ENCODE assay signal across 19 mouse cellular contexts in genomic region chr17:37072730-37073276, GRCm38 (mm10). TPM values are rescaled to one million over a fixed set of nuclear protein-coding genes. Genes with fewer than 3 reads are reported as not detected.
A peak's percentile ranks its signal among the peaks of the same experiment; 100 is the strongest.
DNase-seq lines count a peak whose midpoint lies in the region; ATAC-seq lines count a peak whose summit lies in the region.
"Had no signal": no experiment of that assay in that cellular context is flagged by ENCODE, and none has a peak within 500 bp of the region (broad histone marks: within the 10 kb centered on the region; RNA-seq: fewer than 3 reads in every experiment).

No protein-coding gene starts in this region.

- H3K4me3 ChIP-seq in neural tube, embryonic 14.5 days (ENCODE audit: low read depth, low read length): no peak overlapping the region
- no peak overlapping the region for H3K4me3 ChIP-seq in forebrain, embryonic 12.5 days (replicated peaks)
- no peak overlapping the region for H3K4me3 ChIP-seq in hindbrain, embryonic 15.5 days
- no peak overlapping the region for H3K4me3 ChIP-seq in kidney, embryonic 14.5 days (ENCODE audit: low read length)
- H3K4me3 ChIP-seq: embryonic facial prominence, embryonic 13.5 days; limb, embryonic 13.5 days; megakaryocyte, embryonic 14.5 days had no signal

- H3K9me3 ChIP-seq in neural tube, embryonic 14.5 days (ENCODE audit: control insufficient read depth, low read length): no peaks in the 10 kb centered on the region
- no peaks in the 10 kb centered on the region for H3K9me3 ChIP-seq in forebrain, embryonic 12.5 days
- H3K9me3 ChIP-seq in hindbrain, embryonic 15.5 days: no peaks in the 10 kb centered on the region
- H3K9me3 ChIP-seq in kidney, embryonic 14.5 days (ENCODE audit: control insufficient read depth, low read length): no peaks in the 10 kb centered on the region
- H3K9me3 ChIP-seq: embryonic facial prominence, embryonic 13.5 days; limb, embryonic 13.5 days; megakaryocyte, embryonic 14.5 days had no signal

- H3K4me1 ChIP-seq in neural tube, embryonic 14.5 days (ENCODE audit: control insufficient read depth, insufficient read depth, low read length): no peaks in the 10 kb centered on the region
- H3K4me1 ChIP-seq in forebrain, embryonic 12.5 days: peaks cover 22% of the 10 kb centered on the region
- 0 out of 2 replicates have a peak, but pooled peaks cover 4% of the 10 kb centered on the region for H3K4me1 ChIP-seq in hindbrain, embryonic 15.5 days (replicated peaks)
- H3K4me1 ChIP-seq in kidney, embryonic 14.5 days (ENCODE audit: control insufficient read depth, insufficient read depth, low read length): no peaks in the 10 kb centered on the region
- H3K4me1 ChIP-seq: limb, embryonic 13.5 days; megakaryocyte, embryonic 14.5 days had no signal

- no peak overlapping the region for H3K4me2 ChIP-seq in neural tube, embryonic 14.5 days (ENCODE audit: low read depth, low read length)
- H3K4me2 ChIP-seq in forebrain, embryonic 12.5 days: no peak overlapping the region
- peak overlapping the region; percentile 13; the same call in 1 of the 2 replicates for H3K4me2 ChIP-seq in hindbrain, embryonic 15.5 days
- H3K4me2 ChIP-seq in kidney, embryonic 14.5 days (replicated peaks; ENCODE audit: low read depth, low read length): no peak overlapping the region
- H3K4me2 ChIP-seq: embryonic facial prominence, embryonic 13.5 days; limb, embryonic 13.5 days had no signal

- no peaks in the 10 kb centered on the region for H3K27me3 ChIP-seq in neural tube, embryonic 14.5 days (ENCODE audit: control insufficient read depth, insufficient read depth, low read length)
- no peaks in the 10 kb centered on the region for H3K27me3 ChIP-seq in forebrain, embryonic 12.5 days
- no peaks in the 10 kb centered on the region for H3K27me3 ChIP-seq in hindbrain, embryonic 15.5 days
- no peaks in the 10 kb centered on the region for H3K27me3 ChIP-seq in kidney, embryonic 14.5 days (ENCODE audit: control insufficient read depth, insufficient read depth, low read length)
- H3K27me3 ChIP-seq: CH12.LX; embryonic facial prominence, embryonic 13.5 days; limb, embryonic 13.5 days; megakaryocyte, embryonic 14.5 days had no signal

- no peak overlapping the region for H3K9ac ChIP-seq in neural tube, embryonic 14.5 days (replicated peaks; ENCODE audit: low read depth, low read length)
- 0 out of 2 replicates have a peak overlapping the region, but pooled peaks have one; percentile 12 for H3K9ac ChIP-seq in forebrain, embryonic 12.5 days
- H3K9ac ChIP-seq in hindbrain, embryonic 15.5 days: no peak overlapping the region
- H3K9ac ChIP-seq in kidney, embryonic 14.5 days (ENCODE audit: low read depth, low read length): no peak overlapping the region
- H3K9ac ChIP-seq: embryonic facial prominence, embryonic 13.5 days; limb, embryonic 13.5 days had no signal

- DNase-seq in neural tube, embryonic 10.5 days (ENCODE audit: extremely low spot score, low spot score): no peak
- peak; percentile 58 for DNase-seq in telencephalon, adult 2 months (ENCODE audit: low read depth, low spot score)
- no peak for DNase-seq in kidney, postnatal 10 days
- no peak for DNase-seq in adrenal gland, adult 8-10 months
- DNase-seq: cerebellum, adult 9-11 months; kidney, adult 11 months; lung, adult 2 months had no signal

- ATAC-seq in neural tube, embryonic 14.5 days (ENCODE audit: low read depth): no peak
- ATAC-seq in forebrain, embryonic 12.5 days (ENCODE audit: low FRiP score): peak; percentile 39; the same call in 1 of the 2 replicates
- no peak; the same call in 1 of the 2 replicates for ATAC-seq in hindbrain, embryonic 15.5 days (ENCODE audit: low FRiP score, low read depth)
- no peak for ATAC-seq in kidney, embryonic 14.5 days (ENCODE audit: low FRiP score, low TSS enrichment)

- peaks cover 73% of the 10 kb centered on the region for H3K36me3 ChIP-seq in neural tube, embryonic 14.5 days (ENCODE audit: control insufficient read depth, insufficient read depth, low read length)
- H3K36me3 ChIP-seq in forebrain, embryonic 12.5 days (replicated peaks): peaks cover 86% of the 10 kb centered on the region
- peaks cover 83% of the 10 kb centered on the region for H3K36me3 ChIP-seq in hindbrain, embryonic 15.5 days
- H3K36me3 ChIP-seq in kidney, embryonic 14.5 days (ENCODE audit: control insufficient read depth, insufficient read depth, low read length): peaks cover 62% of the 10 kb centered on the region

- 0 out of 2 replicates have a peak overlapping the region, but pooled peaks have one; percentile 22 for H3K27ac ChIP-seq in neural tube, embryonic 14.5 days (ENCODE audit: low read depth, low read length)
- H3K27ac ChIP-seq in forebrain, embryonic 12.5 days: 0 out of 2 replicates have a peak overlapping the region, but pooled peaks have one; percentile 56
- peak overlapping the region; percentile 54; the same call in 1 of the 2 replicates for H3K27ac ChIP-seq in hindbrain, embryonic 15.5 days (replicated peaks)
- H3K27ac ChIP-seq in kidney, embryonic 14.5 days (ENCODE audit: low read depth, low read length): no peak overlapping the region
- H3K27ac ChIP-seq: embryonic facial prominence, embryonic 13.5 days; limb, embryonic 13.5 days; stomach, postnatal 0 days had no signal

- 45% methylated on average over 11 of the region's 11 CpGs for WGBS in neural tube, embryonic 14.5 days
- WGBS in forebrain, embryonic 12.5 days: 30% methylated on average over 11 of the region's 11 CpGs
- 29% methylated on average over 11 of the region's 11 CpGs for WGBS in hindbrain, embryonic 15.5 days
- WGBS in kidney, embryonic 14.5 days: 59% methylated on average over 11 of the region's 11 CpGs

RNA-seq across cellular contexts. Expression of gene Olfr90, which starts 15.5 kb away (rescaled TPM):
- 0.12 TPM in 1 of 2 replicates, not detected in the other for polyA plus RNA-seq in neural tube, embryonic 14.5 days (2014; fragmentation: Nextera tagmentation; extraction: Ambion mirVana)
- polyA plus RNA-seq in forebrain, embryonic 12.5 days (2016; fragmentation: Nextera tagmentation; extraction: Ambion mirVana): 0.06 and 0.15 TPM in 2 replicates
- 0.08 TPM in 1 of 2 replicates, not detected in the other for polyA plus RNA-seq in hindbrain, embryonic 15.5 days (2015; fragmentation: Nextera tagmentation; extraction: Ambion mirVana)
- not detected in 2 replicates for polyA plus RNA-seq in kidney, embryonic 14.5 days (2014; fragmentation: Nextera tagmentation; extraction: Ambion mirVana)
- total RNA-seq in adrenal gland, adult 8-10 months (2022): not detected
- total RNA-seq: CH12.LX; gastrocnemius, adult 18-20 months had no signal
- polyA plus RNA-seq: embryonic facial prominence, embryonic 13.5 days; heart, embryonic 16.5 days; lung, adult 2 months; stomach, postnatal 0 days had no signal

RNA-seq across cellular contexts. Expression of gene Olfr91, which starts 25.3 kb away (rescaled TPM):
- polyA plus RNA-seq in neural tube, embryonic 14.5 days (2014; fragmentation: Nextera tagmentation; extraction: Ambion mirVana): 0.13 TPM in 1 of 2 replicates, not detected in the other
- not detected in 2 replicates for polyA plus RNA-seq in forebrain, embryonic 12.5 days (2016; fragmentation: Nextera tagmentation; extraction: Ambion mirVana)
- polyA plus RNA-seq in hindbrain, embryonic 15.5 days (2015; fragmentation: Nextera tagmentation; extraction: Ambion mirVana): not detected in 2 replicates
- not detected in 2 replicates for polyA plus RNA-seq in kidney, embryonic 14.5 days (2014; fragmentation: Nextera tagmentation; extraction: Ambion mirVana)
- not detected for total RNA-seq in adrenal gland, adult 8-10 months (2022)
- total RNA-seq: CH12.LX; gastrocnemius, adult 18-20 months; layer of hippocampus, postnatal 25 days had no signal
- polyA plus RNA-seq: embryonic facial prominence, embryonic 13.5 days; heart, embryonic 16.5 days; limb, embryonic 13.5 days; lung, adult 2 months; stomach, postnatal 0 days had no signal

RNA-seq across cellular contexts. Expression of gene Gabbr1, which starts 27.0 kb away (rescaled TPM):
- polyA plus RNA-seq in neural tube, embryonic 14.5 days (2014; fragmentation: Nextera tagmentation; extraction: Ambion mirVana): 78.9 and 103 TPM in 2 replicates
- 31.7 and 32.6 TPM in 2 replicates for polyA plus RNA-seq in forebrain, embryonic 12.5 days (2016; fragmentation: Nextera tagmentation; extraction: Ambion mirVana)
- polyA plus RNA-seq in hindbrain, embryonic 15.5 days (2015; fragmentation: Nextera tagmentation; extraction: Ambion mirVana): 85.2 and 86.0 TPM in 2 replicates
- 8.1 and 11.6 TPM in 2 replicates for polyA plus RNA-seq in kidney, embryonic 14.5 days (2014; fragmentation: Nextera tagmentation; extraction: Ambion mirVana)
- total RNA-seq in adrenal gland, adult 8-10 months (2022): 10 to 100 TPM; 25.3 to 63.8 (median 50.8) TPM

RNA-seq across cellular contexts. Expression of gene Olfr92, which starts 47.1 kb away (rescaled TPM):
- polyA plus RNA-seq in neural tube, embryonic 14.5 days (2014; fragmentation: Nextera tagmentation; extraction: Ambion mirVana): not detected in 2 replicates
- not detected in 2 replicates for polyA plus RNA-seq in forebrain, embryonic 12.5 days (2016; fragmentation: Nextera tagmentation; extraction: Ambion mirVana)
- polyA plus RNA-seq in hindbrain, embryonic 15.5 days (2015; fragmentation: Nextera tagmentation; extraction: Ambion mirVana): not detected in 2 replicates
- not detected in 2 replicates for polyA plus RNA-seq in kidney, embryonic 14.5 days (2014; fragmentation: Nextera tagmentation; extraction: Ambion mirVana)
- total RNA-seq in adrenal gland, adult 8-10 months (2022): not detected
- total RNA-seq: CH12.LX; gastrocnemius, adult 18-20 months; layer of hippocampus, postnatal 25 days had no signal
- polyA plus RNA-seq: embryonic facial prominence, embryonic 13.5 days; heart, embryonic 16.5 days; limb, embryonic 13.5 days; lung, adult 2 months; stomach, postnatal 0 days had no signal

RNA-seq across cellular contexts. Expression of gene Mog, which starts 49.6 kb away (rescaled TPM):
- 2.4 and 2.6 TPM in 2 replicates for polyA plus RNA-seq in neural tube, embryonic 14.5 days (2014; fragmentation: Nextera tagmentation; extraction: Ambion mirVana)
- polyA plus RNA-seq in forebrain, embryonic 12.5 days (2016; fragmentation: Nextera tagmentation; extraction: Ambion mirVana): 1.1 and 1.2 TPM in 2 replicates
- 2.3 TPM in 2 replicates for polyA plus RNA-seq in hindbrain, embryonic 15.5 days (2015; fragmentation: Nextera tagmentation; extraction: Ambion mirVana)
- 0.12 and 0.14 TPM in 2 replicates for polyA plus RNA-seq in kidney, embryonic 14.5 days (2014; fragmentation: Nextera tagmentation; extraction: Ambion mirVana)
- total RNA-seq in adrenal gland, adult 8-10 months (2022): not detected
- total RNA-seq: CH12.LX; gastrocnemius, adult 18-20 months had no signal
- polyA plus RNA-seq: heart, embryonic 16.5 days; lung, adult 2 months had no signal
